Mouse (Mus musculus): Measurements from ENCODE around the gene Nus1.

Gene Nus1

DNA sequence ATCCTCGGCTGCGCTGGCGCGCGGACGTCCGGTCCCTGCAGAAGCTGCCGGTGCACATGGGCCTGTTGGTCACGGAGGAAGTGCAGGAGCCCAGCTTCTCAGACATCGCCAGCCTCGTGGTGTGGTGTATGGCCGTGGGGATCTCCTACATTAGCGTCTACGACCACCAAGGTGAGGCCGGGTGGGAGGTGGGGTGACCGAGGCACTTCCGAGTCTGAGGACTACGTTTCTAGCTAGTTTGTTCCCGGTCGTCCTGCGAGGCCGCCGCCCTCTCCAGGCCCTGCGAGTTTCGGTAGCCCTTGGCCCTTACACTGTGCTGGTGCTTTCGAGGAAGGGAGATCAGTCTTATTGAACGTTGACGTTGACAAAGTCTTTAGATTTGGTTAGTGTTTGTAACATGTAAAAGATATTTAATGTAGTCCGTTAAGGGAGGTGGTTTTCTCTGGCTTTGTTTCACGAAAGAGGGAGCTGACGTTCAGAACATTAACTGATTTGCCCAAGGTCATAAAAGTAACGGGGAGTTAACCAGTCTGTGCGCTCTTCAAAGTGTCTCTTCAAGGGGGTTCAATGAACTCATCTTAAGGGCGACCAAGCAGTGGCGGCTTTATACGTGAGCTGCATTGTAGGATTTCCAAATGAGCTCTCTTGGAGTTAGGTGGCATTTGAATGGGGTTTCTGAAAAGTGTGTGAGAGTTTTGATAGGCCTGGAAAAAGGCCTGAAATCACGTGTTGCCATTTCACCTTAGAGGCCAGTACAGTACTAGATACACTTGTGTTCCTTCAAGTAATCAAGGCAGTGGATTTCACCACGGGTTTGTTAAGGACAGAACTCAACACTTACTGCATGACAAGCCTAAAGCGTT, 882 bp downstream of the Nus1 start:
- DNase-seq, result peak in 1 of 2 experiments; percentile 55

DNA sequence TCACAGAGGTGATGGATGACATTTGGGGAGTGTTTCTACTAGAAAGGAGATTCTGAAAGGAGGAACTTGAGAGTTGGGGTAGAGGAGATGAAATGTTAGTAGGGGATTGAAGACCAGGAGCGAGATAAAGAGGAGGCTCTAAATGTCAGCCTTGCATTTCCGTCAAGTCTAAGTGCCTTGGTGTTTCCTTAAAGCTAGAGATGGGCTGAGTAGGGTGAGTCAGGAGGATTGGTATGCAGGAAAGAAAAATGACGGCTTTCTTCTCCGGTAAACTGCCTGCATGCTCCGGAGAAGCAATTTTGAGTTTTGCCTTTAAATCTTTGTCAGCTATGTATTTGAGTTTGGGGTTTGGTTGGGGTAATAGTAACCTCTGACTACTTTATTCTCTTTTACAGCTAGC, 1.6 kb downstream of the Nus1 start:
- DNase-seq, result no peak

DNA sequence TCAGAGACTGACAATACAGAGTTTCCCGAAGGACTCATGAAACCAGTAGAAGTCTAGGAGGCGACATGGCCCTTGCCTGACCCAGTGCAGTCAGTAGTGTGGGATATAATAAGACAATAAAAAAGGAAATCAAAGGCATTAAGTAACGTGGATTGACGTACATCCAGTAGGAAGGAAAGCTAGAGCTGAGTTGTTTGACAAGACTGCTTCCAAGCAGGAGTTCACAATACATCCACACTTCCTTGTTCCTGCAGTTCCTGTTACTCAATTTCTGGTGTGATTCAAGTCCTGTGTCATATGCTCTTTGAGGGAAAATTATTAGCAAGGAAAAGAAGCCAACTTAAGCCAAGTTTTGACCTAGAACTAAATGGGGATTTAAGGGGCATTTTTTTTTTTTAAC, 2.1 kb downstream of the Nus1 start:
- no peak for DNase-seq

DNA sequence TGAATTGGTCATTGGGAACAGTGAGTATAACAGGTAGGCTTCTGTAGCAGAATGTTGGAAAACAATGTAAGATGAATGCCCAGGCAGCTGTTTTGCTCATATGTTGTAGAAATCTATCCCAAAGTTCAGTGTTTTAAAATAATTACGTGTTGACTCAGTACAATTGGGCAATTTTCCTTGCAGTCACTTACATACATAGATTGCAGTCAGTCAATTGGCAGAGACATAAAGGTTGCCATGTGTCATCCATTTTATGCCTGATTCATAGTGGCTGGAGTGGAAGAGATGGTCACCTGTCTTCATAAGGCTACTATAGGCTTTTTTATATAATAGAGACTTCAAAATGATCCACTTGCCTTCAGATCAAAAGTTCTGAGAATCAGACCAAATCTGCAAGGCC, 3.2 kb downstream of the Nus1 start:
- no peak for DNase-seq

DNA sequence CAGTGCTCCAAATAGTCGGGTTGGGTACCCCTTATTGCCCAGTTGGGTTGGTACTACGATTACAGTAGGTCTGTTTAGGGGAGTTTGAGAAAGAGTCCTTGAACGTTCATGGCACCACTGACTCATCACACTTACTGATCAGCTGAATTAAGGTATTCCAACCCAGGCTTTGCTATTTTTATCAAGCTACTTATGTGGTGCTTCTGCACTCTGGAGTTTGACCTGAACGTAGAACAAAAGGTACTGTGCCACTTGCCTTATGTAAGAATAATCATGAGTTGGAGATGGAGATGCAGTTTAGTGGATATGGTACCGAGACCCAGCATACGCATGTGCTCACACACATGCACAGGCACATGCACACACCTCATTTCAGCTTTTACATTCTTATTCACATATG, 4.4 kb downstream of the Nus1 start:
- no peak for DNase-seq

DNA sequence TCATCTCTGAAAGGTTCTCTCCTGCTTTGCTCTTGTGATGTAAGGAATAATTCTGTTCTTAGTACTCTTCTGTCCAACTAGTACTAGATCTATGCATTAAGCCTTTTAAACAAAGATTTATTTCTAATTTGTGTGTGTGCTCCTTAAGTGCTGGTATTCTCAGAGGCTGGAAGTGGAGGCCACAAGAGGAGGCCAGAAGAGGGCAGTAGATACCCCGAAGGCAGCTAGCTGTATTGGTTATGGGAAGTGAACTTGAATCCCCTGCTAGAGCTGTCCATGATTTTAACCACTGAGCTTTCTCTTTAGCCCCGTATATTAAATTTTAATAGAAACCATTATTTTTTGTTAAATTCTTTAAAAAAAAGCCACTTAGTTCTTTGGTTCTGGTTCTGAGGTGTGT, 5.8 kb downstream of the Nus1 start:
- DNase-seq, result peak; percentile 36 to 41

DNA sequence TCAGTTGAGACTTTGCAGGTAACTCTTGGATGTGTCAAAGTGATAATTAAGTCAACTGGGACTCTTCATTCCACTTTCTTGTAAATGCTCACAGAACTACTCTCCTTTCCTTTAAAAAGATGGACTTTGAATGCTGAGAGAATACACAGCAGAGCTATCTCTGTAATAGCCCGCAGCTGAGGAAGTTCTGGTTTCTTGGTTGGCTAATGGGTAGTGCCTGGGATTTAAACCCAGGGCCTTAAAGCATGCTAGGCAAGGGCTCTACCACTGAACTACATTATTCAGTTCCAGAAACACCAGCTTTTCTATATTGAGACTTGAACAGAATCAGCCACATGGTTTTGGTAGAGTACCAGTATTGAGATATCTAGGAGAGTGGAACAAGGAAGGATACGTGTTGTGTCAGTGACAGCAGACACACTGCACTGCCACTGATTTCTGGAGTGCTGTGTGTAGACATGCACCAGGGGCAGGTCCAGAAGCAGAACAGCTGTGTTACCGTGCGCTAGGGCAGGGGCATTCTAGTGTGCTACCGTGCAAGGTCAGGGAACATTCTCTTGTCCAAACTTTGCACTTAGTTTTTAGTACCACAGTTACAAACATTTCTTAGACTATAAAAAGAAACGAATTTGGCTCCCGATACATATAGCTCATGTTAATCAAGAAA, 9.1 kb downstream of the Nus1 start:
- DNase-seq, result no peak

DNA sequence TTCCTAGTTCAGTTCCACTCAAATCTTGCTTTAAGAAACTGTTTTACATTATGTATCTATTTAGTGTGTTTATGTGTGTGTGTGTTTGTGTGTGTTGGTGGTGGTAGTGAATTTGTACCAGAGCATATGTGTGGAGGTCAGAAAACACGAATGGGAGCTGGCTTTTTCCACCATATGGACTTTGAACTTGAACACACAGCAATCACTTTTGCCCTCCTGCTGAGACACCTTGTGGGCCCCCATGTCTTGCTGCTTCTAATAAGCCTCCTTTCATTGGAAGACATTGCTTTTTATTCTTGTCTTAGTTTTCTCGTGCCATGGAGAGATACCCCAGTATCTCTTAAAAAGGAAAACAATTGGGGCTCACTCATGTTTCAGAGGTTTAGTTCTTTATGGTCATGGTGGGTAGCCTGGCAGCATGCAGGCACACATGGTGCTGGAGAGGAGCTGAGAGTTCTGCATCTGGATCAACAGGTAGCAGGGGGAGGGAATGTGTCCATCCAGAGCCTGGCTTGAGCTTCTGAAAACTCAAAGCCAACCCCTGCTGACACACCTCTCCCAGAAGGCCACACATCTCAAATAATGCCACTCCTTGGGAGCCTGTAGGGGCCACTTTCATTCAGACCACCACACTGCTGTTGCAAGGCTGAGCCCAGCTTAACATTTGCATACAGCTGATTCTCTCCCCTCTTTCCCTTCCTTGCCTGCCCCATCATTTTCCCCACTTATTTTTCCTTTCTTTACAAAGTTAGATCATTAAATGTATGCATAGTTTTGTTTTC, 10.5 kb downstream of the Nus1 start:
- DNase-seq, result no peak

DNA sequence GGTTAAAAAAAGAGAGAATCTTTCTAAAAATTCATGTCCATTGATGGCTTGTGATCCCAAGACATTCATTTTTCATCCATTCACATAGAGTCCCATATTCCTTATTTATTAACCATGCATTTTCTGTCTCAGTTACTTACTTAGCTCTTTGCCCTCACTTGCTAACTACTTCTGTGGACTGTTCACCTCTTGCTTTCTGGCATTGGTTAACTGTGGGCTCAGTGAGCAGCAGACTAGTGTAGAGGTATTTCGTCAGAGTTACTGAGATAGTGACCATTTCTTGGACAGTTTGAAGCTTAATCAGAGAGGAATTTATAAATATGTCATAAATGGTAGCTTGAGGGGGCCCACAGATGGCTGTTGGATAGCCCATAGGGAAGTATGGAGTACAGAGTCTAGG, 13.6 kb downstream of the Nus1 start:
- DNase-seq, result no peak

DNA sequence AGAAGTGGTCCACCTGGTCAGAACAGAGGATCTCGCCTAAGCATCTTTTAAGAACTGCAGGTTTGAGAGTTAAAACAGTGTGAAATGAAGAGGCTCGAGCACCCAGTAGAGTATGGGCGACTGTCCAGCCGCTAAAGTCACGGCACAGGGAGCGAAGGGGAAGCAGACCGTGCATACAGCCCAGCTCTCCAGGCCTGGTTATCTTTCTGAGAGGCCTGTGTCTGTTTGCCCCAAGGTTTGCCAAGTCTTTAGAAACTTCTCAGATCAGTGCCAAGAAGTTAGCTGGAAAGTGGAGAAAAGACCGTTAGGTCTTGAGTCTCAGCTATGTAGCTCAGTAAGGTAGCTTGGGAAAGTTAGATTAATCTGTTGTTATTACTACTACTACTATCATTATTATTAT, 17.5 kb downstream of the Nus1 start:
- no peak for DNase-seq

DNA sequence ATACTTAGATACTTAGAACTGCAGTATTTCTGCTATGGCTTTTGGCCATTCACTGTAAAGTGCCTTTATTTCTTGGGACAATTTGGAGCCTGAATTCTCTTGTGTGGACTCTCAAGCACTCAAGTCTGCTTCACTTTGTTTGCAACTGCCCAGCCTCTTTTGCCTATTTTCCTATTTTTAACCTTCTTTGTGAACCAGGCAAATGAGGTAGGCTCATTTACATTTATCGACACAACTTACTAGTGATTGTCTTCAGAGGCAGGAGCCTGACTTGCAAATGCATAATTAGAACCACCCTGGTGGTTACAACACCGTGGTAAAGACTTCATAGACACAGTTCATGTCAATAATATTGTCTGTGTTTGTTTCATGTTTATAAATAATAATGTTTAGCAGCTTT, 43.3 kb downstream of the Nus1 start:
- no peak for DNase-seq

DNA sequence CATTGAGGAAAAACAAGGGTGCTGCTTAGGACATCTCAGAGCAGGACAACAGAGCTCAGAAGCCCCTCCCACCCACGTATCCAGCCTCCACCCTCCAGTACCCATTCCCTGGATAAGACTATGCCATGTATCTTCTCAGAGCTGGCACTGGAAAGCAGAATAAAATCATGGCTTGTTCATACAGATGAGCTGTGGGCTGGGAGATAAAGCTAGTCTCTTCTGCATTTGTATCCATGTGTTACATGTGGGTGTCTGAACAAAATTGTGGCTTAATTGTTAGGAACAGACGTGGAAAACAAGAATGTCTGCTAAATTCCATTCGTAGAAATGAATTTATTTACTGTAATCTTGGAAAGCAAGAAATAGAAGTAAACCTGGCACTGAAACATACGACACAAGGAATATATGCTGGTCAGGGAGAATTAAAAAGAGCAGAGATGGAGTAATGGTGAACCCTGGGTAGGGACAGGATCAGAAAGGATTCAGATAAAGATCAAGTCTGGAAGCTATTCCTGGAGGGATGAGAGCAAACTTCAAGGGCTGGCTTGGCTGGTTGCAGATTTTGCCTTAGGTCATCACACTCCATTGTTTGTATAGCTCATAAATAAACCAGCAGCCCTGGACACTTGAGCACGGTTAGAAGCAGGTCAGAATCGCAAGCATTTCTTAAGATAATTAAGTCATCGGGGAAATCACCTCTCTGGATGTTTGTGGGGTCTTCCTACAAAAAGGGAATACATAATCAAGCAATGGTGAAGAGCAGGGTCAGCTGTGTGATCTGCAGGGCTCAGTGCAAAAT, 46.8 kb downstream of the Nus1 start:
- DNase-seq, result no peak

DNA sequence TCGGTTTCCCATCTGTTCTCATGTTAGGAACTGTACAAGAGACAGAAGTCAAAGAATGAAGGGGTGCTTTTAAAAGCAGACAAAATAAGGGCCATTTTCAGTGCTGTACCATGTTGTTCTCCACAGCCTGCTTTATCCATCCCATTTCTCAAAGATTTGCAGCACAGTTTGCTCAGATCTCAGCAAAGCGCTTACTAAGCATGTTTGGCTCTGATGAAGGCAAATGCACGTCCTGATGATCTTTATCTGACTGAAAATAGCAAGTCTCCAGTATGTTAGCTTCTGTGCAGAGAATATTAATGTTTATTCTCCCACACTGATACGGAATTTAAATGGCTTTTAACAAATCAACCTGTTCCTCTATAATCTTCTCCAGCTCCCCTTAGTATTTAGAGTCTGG, 54.2 kb downstream of the Nus1 start:
- no peak for DNase-seq

Data from B cell, adult 2 months (primary cell).